Mouse (Mus musculus): Measurements from ENCODE around the gene Pemt. TPM values are rescaled to one million over a fixed set of nuclear protein-coding genes. Genes with fewer than 3 reads are reported as not detected.

The Pemt gene
- polyA plus RNA-seq, 1 experiment from 2014 or later: 8.3 TPM

GRCm38 (mm10) chr11:59989406-59989805 is 56.9 kb downstream of the Pemt start:
- ATAC-seq (ENCODE audit: low FRiP score, low TSS enrichment): no peak
- no peak overlapping the region for H3K9ac ChIP-seq (ENCODE audit: low read length)
- no peaks in the 10 kb centered on the region for H3K27me3 ChIP-seq (ENCODE audit: control insufficient read depth, insufficient read depth, low read length)
- H3K36me3 ChIP-seq (ENCODE audit: control insufficient read depth, insufficient read depth, low read length): no peaks in the 10 kb centered on the region
- TF ChIP-seq EP300 (optimal IDR thresholded peaks at IDR 0.05) (no peak), CTCF (IDR thresholded peaks at IDR 0.05; ENCODE audit: low read depth) (no peak)
- peaks cover 2% of the 10 kb centered on the region; the same call in 1 of the 2 replicates for H3K4me1 ChIP-seq (replicated peaks; ENCODE audit: control insufficient read depth, insufficient read depth)
- no peak overlapping the region for H3K27ac ChIP-seq (replicated peaks)
- DNase-seq (ENCODE audit: low spot score): no peak
- H3K9me3 ChIP-seq (ENCODE audit: control insufficient read depth, low read length): no peaks in the 10 kb centered on the region
- no peak overlapping the region for H3K4me3 ChIP-seq (ENCODE audit: low read depth, low read length)
- no peak overlapping the region for H3K4me2 ChIP-seq (replicated peaks; ENCODE audit: low read depth)
- WGBS: 80% methylated on average over 1 of the region's 1 CpGs

GRCm38 (mm10) chr11:59977831-59978230 is 68.5 kb downstream of the Pemt start:
- no peak overlapping the region for H3K27ac ChIP-seq (replicated peaks)
- no peak for ATAC-seq (ENCODE audit: low FRiP score, low TSS enrichment)
- H3K4me2 ChIP-seq (replicated peaks; ENCODE audit: low read depth): no peak overlapping the region
- H3K4me1 ChIP-seq (replicated peaks; ENCODE audit: control insufficient read depth, insufficient read depth): no peaks in the 10 kb centered on the region
- TF ChIP-seq CTCF (IDR thresholded peaks at IDR 0.05; ENCODE audit: low read depth) (no peak), EP300 (optimal IDR thresholded peaks at IDR 0.05) (no peak)
- H3K9ac ChIP-seq (ENCODE audit: low read length): no peak overlapping the region
- H3K4me3 ChIP-seq (ENCODE audit: low read depth, low read length): no peak overlapping the region
- H3K27me3 ChIP-seq (ENCODE audit: control insufficient read depth, insufficient read depth, low read length): no peaks in the 10 kb centered on the region
- WGBS: 84% methylated on average over 5 of the region's 5 CpGs
- DNase-seq (ENCODE audit: low spot score): no peak
- H3K9me3 ChIP-seq (ENCODE audit: control insufficient read depth, low read length): no peaks in the 10 kb centered on the region
- H3K36me3 ChIP-seq (ENCODE audit: control insufficient read depth, insufficient read depth, low read length): no peaks in the 10 kb centered on the region

GRCm38 (mm10) chr11:59975241-59975640 is 71.0 kb downstream of the Pemt start:
- no peaks in the 10 kb centered on the region for H3K36me3 ChIP-seq (ENCODE audit: control insufficient read depth, insufficient read depth, low read length)
- H3K4me2 ChIP-seq (replicated peaks; ENCODE audit: low read depth): no peak overlapping the region
- TF ChIP-seq CTCF (IDR thresholded peaks at IDR 0.05; ENCODE audit: low read depth) (no peak), EP300 (optimal IDR thresholded peaks at IDR 0.05) (no peak)
- H3K4me1 ChIP-seq (replicated peaks; ENCODE audit: control insufficient read depth, insufficient read depth): no peaks in the 10 kb centered on the region
- H3K9me3 ChIP-seq (ENCODE audit: control insufficient read depth, low read length): no peaks in the 10 kb centered on the region
- WGBS: 70% methylated on average over 10 of the region's 10 CpGs
- ATAC-seq (ENCODE audit: low FRiP score, low TSS enrichment) (no peak), DNase-seq (ENCODE audit: low spot score) (no peak)
- no peaks in the 10 kb centered on the region for H3K27me3 ChIP-seq (ENCODE audit: control insufficient read depth, insufficient read depth, low read length)
- H3K27ac ChIP-seq (replicated peaks): no peak overlapping the region
- no peak overlapping the region for H3K4me3 ChIP-seq (ENCODE audit: low read depth, low read length)
- no peak overlapping the region for H3K9ac ChIP-seq (ENCODE audit: low read length)

GRCm38 (mm10) chr11:59973389-59973788 is 72.9 kb downstream of the Pemt start:
- WGBS: 82% methylated on average over 5 of the region's 5 CpGs
- Histone ChIP-seq H3K4me2 (replicated peaks; ENCODE audit: low read depth) (no peak overlapping the region), H3K9me3 (ENCODE audit: control insufficient read depth, low read length) (no peaks in the 10 kb centered on the region), H3K27me3 (ENCODE audit: control insufficient read depth, insufficient read depth, low read length) (no peaks in the 10 kb centered on the region), H3K9ac (ENCODE audit: low read length) (no peak overlapping the region), H3K4me1 (replicated peaks; ENCODE audit: control insufficient read depth, insufficient read depth) (no peaks in the 10 kb centered on the region), H3K4me3 (ENCODE audit: low read depth, low read length) (no peak overlapping the region), H3K27ac (replicated peaks) (no peak overlapping the region), H3K36me3 (ENCODE audit: control insufficient read depth, insufficient read depth, low read length) (no peaks in the 10 kb centered on the region)
- no peak for DNase-seq (ENCODE audit: low spot score)
- ATAC-seq (ENCODE audit: low FRiP score, low TSS enrichment): no peak
- no peak for TF ChIP-seq EP300 (optimal IDR thresholded peaks at IDR 0.05)
- no peak for TF ChIP-seq CTCF (IDR thresholded peaks at IDR 0.05; ENCODE audit: low read depth)

GRCm38 (mm10) chr11:59971691-59972090 is 74.6 kb downstream of the Pemt start:
- H3K9ac ChIP-seq (ENCODE audit: low read length): no peak overlapping the region
- H3K27ac ChIP-seq (replicated peaks): no peak overlapping the region
- H3K4me3 ChIP-seq (ENCODE audit: low read depth, low read length): no peak overlapping the region
- no peak for ATAC-seq (ENCODE audit: low FRiP score, low TSS enrichment)
- WGBS: 52% methylated on average over 2 of the region's 2 CpGs
- TF ChIP-seq EP300 (optimal IDR thresholded peaks at IDR 0.05) (no peak), CTCF (IDR thresholded peaks at IDR 0.05; ENCODE audit: low read depth) (no peak)
- H3K9me3 ChIP-seq (ENCODE audit: control insufficient read depth, low read length): no peaks in the 10 kb centered on the region
- no peaks in the 10 kb centered on the region for H3K27me3 ChIP-seq (ENCODE audit: control insufficient read depth, insufficient read depth, low read length)
- no peak overlapping the region for H3K4me2 ChIP-seq (replicated peaks; ENCODE audit: low read depth)
- no peaks in the 10 kb centered on the region for H3K4me1 ChIP-seq (replicated peaks; ENCODE audit: control insufficient read depth, insufficient read depth)
- no peak for DNase-seq (ENCODE audit: low spot score)
- no peaks in the 10 kb centered on the region for H3K36me3 ChIP-seq (ENCODE audit: control insufficient read depth, insufficient read depth, low read length)

- H3K4me3 ChIP-seq (ENCODE audit: low read depth, low read length): no peak overlapping the region
- ATAC-seq (ENCODE audit: low FRiP score, low TSS enrichment) (no peak), DNase-seq (ENCODE audit: low spot score) (no peak)
- H3K4me1 ChIP-seq (replicated peaks; ENCODE audit: control insufficient read depth, insufficient read depth): no peaks in the 10 kb centered on the region
- H3K9me3 ChIP-seq (ENCODE audit: control insufficient read depth, low read length): no peaks in the 10 kb centered on the region
- no peak overlapping the region for H3K27ac ChIP-seq (replicated peaks)
- no peaks in the 10 kb centered on the region for H3K27me3 ChIP-seq (ENCODE audit: control insufficient read depth, insufficient read depth, low read length)
- TF ChIP-seq CTCF (IDR thresholded peaks at IDR 0.05; ENCODE audit: low read depth) (no peak), EP300 (optimal IDR thresholded peaks at IDR 0.05) (no peak)
- no peak overlapping the region for H3K4me2 ChIP-seq (replicated peaks; ENCODE audit: low read depth)
- H3K9ac ChIP-seq (ENCODE audit: low read length): no peak overlapping the region
- WGBS: 71% methylated on average over 5 of the region's 5 CpGs
- H3K36me3 ChIP-seq (ENCODE audit: control insufficient read depth, insufficient read depth, low read length): no peaks in the 10 kb centered on the region
Measured at GRCm38 (mm10) chr11:59970780-59971179, 75.5 kb downstream of the Pemt start.
